Mouse (Mus musculus) cerebellum, adult 2 months (tissue): ENCODE measurements around the gene Gm49661.
A peak's percentile ranks its signal among the peaks of the same experiment; 100 is the strongest.

Experiments used
- CTCF ChIP-seq: fragments of 200-500 bp; IDR thresholded peaks from 2 replicates; pipeline ENCODE4 v1.5.1; 2011; ENCODE audit warnings: low read depth, mild to moderate bottlenecking, control low read depth, low read length, moderate library complexity, borderline replicate concordance; ENCODE audit not compliant: insufficient read depth
- POLR2A ChIP-seq: fragments of 200-500 bp; IDR thresholded peaks from 2 replicates; pipeline ENCODE4 v1.6.1; 2011; ENCODE audit warnings: low read length, control low read depth, borderline replicate concordance; ENCODE audit not compliant: insufficient read depth

DNA sequence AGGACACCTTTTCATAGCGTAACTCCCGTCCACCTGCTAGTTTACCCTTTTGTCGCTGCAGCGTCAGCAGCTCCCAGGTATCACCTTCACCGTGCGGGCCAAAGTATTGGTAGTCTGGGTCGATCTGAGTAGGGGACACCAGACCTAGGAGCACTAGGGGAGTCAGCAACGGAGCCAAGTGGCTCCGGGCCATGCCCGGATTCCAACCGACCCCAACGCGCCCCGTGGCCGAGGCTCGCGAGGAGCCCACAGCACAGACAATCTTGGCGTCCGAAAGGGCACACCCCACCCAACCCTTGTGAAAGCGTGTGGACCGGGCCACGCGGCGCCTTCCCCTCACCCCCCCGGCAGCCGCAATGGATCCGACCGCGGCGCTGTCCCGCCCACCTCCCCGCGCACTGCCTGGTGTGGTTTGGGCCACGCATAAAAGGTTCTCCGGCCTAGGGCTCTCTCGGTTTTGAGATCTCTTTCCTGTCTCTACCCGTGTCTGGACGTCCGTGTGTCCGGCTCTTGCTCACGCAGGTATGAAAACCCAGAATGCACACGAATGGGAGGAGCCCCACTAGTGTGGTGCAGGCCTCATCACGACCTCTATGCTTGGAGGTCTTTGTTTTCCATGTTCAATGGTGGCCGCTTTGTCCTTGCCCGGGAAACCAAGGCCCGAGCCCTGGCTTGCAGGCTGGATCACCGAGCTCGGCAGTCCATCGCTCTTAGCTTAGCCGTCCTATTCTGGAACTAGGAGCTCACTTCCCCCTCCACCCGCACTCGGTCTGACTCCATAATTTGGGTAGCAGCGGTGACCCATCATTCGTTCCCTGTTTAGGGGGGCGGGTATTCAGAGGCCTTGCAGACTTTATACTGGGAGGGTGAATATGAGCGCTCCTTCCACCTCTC, at the start of gene Gm49661, which contains the start of the genes Prdx2 and Rnaseh2a:
- TF ChIP-seq CTCF (no peak), POLR2A (peak; percentile 92; the same call in 1 of the 2 replicates)
